Mouse (Mus musculus) stomach, embryonic 16.5 days (tissue): ENCODE data around the gene Tapbp. TPM values are rescaled to one million over a fixed set of nuclear protein-coding genes. Genes with fewer than 3 reads are reported as not detected.
A peak's percentile ranks its signal among the peaks of the same experiment; 100 is the strongest.

Experiments used
- ATAC-seq: fragments of 200-750 bp; cut with Nextera tagmentation; 2 replicates; pipeline ENCODE4 v1.8.0; 2017; ENCODE audit warnings: moderate number of reproducible peaks, moderate TSS enrichment; ENCODE audit not compliant: insufficient read depth, low FRiP score
- H3K27ac ChIP-seq: fragments of 300-500 bp; sonication (generic); 2 replicates; pipeline ENCODE4 v1.5.1; 2014; ENCODE audit warnings: low read length
- H3K27me3 ChIP-seq: fragments of 300-500 bp; sonication (generic); 2 replicates; pipeline ENCODE4 v1.6.1; 2014; ENCODE audit warnings: low read length, control low read depth, mixed read lengths; ENCODE audit not compliant: control insufficient read depth, insufficient read depth
- H3K36me3 ChIP-seq: fragments of 300-500 bp; sonication (generic); 2 replicates; pipeline ENCODE4 v1.6.1; 2014; ENCODE audit warnings: low read length; ENCODE audit not compliant: control insufficient read depth, insufficient read depth
- H3K4me1 ChIP-seq: fragments of 300-500 bp; sonication (generic); 2 replicates; pipeline ENCODE4 v1.6.1; 2014; ENCODE audit warnings: low read length, control low read depth, mixed read lengths; ENCODE audit not compliant: control insufficient read depth, insufficient read depth
- H3K4me2 ChIP-seq: fragments of 300-500 bp; sonication (generic); 2 replicates; pipeline ENCODE4 v1.6.1; 2014; ENCODE audit warnings: low read depth, low read length, mixed read lengths
- H3K4me3 ChIP-seq: fragments of 300-500 bp; sonication (generic); replicated peaks from 2 replicates; pipeline ENCODE4 v1.5.1; 2014; ENCODE audit warnings: mild to moderate bottlenecking, low read length
- H3K9ac ChIP-seq: fragments of 300-500 bp; sonication (generic); 2 replicates; pipeline ENCODE4 v1.6.1; 2014; ENCODE audit warnings: low read length
- H3K9me3 ChIP-seq: fragments of 300-500 bp; sonication (generic); replicated peaks from 2 replicates; pipeline ENCODE4 v1.6.1; 2016; ENCODE audit warnings: low read length, control low read depth; ENCODE audit not compliant: control insufficient read depth
- WGBS: fragments of 180-500 bp; shearing (Covaris S2); extraction: QIAGEN DNeasy Blood & Tissue Kit; methylation state at CpG from one replicate; pipeline ENCODE4 v1.1.7; 2014; 5-methylcytosine and 5-hydroxymethylcytosine counted together
- polyA plus RNA-seq: library from polyadenylated mRNA; unstranded; fragments of >200 nt; fragmentation: Nextera tagmentation; extraction: Ambion mirVana; gene quantifications from 2 replicates; pipeline ENCODE4 v1.2.1, GENCODE M21; 2015

Tapbp gene
- polyA plus RNA-seq, 1 experiment from 2014 or later = 58.4 TPM

DNA sequence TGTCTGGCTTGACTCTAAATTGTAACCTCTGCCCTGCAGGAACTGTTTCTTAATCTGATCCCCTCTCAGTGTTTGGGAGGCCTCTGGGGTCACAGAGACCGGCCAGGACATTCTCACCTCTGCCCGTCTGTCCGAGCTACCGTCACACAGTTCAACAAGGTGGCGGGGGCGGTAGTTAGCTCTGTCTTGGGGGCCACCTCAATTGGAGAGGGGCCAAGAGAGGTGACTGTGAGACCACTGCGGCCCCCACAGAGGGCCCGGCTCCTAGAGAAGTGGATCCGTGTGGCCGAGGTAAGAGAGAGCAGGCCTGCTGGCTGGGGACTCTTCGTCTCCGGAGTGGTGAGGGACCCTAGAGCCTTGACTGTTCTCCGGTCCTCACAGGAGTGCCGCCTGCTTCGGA is 17.3 kb downstream of the Tapbp start:
- ATAC-seq = no peak
- H3K4me1 ChIP-seq = peaks cover 17% of the 10 kb centered on the region

DNA sequence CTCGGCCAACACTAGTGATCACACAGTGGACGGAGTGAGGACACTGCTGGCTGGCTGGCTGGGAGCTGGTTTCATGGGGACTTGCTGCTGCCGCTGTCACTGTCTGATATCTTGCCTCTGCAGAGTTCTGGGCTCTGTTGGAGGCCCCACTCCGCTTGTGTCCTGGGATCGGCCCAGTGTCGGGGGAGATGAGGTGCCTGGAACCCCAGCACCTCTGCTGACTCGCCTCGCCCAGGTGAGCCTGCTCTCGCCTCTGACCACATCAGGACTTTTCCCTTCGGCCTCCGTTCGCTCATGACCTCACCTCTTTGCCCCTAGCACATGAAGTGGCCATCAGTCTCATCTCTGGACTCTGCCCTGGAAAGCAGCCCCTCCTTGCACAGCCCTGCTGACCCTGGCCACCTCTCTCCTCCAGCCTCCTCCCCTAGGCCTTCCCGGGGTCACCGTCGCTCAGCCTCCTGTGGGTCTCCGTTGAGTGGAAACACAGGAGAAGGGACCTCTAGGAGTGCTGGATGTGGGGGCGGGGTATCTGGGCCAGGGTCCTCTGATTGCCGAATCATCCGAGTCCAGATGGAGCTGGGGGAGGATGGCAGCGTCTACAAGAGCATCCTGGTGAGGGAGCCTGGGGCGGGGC is 19.8 kb downstream of the Tapbp start:
- Histone ChIP-seq H3K9me3 (no peaks in the 10 kb centered on the region), H3K36me3 (0 out of 2 replicates have a peak, but pooled peaks cover 8% of the 10 kb centered on the region), H3K4me1 (peaks cover 19% of the 10 kb centered on the region), H3K4me2 (no peak overlapping the region), H3K27ac (no peak overlapping the region), H3K27me3 (no peaks in the 10 kb centered on the region), H3K9ac (no peak overlapping the region), H3K4me3 (no peak overlapping the region)
- ATAC-seq = no peak
- WGBS = 82% methylated on average over 21 of the region's 21 CpGs

More for the DNA sequence above, 17.3 kb downstream of the Tapbp start:
- no peak overlapping the region for H3K27ac ChIP-seq
- H3K4me3 ChIP-seq = no peak overlapping the region
- 0 out of 2 replicates have a peak, but pooled peaks cover 8% of the 10 kb centered on the region for H3K36me3 ChIP-seq
- no peak overlapping the region for H3K9ac ChIP-seq
- H3K9me3 ChIP-seq = no peaks in the 10 kb centered on the region
- WGBS = 91% methylated on average over 15 of the region's 15 CpGs
- no peaks in the 10 kb centered on the region for H3K27me3 ChIP-seq
- no peak overlapping the region for H3K4me2 ChIP-seq

DNA sequence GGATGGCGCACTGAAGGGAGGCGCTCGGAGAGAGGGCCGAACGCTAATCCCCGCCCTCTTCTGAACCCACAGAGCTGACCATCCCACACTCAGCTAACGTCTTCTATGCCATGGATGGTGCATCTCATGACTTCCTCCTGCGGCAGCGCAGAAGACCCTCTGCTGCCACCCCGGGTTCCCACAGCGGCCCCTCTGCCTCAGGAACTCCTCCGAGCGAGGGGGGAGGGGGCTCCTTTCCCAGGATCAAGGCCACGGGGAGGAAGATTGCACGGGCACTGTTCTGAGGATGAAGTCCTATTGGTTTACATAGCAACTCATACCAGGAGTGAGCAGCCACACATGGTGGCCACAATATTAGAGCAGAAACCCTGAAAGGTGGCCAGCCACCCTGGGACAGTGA is 21.3 kb downstream of the Tapbp start:
- H3K27me3 ChIP-seq = no peaks in the 10 kb centered on the region
- ATAC-seq = no peak
- 0 out of 2 replicates have a peak, but pooled peaks cover 8% of the 10 kb centered on the region for H3K36me3 ChIP-seq
- 81% methylated on average over 15 of the region's 15 CpGs for WGBS
- H3K9me3 ChIP-seq = no peaks in the 10 kb centered on the region
- peaks cover 16% of the 10 kb centered on the region for H3K4me1 ChIP-seq
- no peak overlapping the region for H3K27ac ChIP-seq
- no peak overlapping the region for H3K4me2 ChIP-seq
- H3K4me3 ChIP-seq = no peak overlapping the region
- no peak overlapping the region for H3K9ac ChIP-seq

DNA sequence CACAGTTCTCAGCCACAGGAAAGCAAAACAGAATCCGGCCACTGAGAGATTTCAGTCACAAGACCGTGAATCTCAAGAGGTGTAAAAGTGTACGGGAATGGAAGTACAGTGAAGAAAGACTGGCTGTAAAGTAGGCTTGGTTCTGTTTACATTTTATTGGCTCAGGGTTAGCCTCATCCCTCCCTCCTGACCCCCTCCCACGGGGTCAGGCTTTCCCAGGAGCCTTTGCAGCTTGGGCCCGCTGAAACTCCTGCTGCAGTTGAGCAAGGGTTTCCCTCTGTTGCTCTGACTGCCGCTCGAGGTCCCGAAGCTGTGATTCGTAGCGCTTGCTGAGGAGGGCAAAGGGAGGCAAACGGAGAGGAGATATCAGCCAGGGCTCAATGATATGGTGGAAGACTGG is 23.1 kb downstream of the Tapbp start:
- H3K4me2 ChIP-seq = no peak overlapping the region
- H3K9me3 ChIP-seq = no peaks in the 10 kb centered on the region
- H3K9ac ChIP-seq = no peak overlapping the region
- H3K4me1 ChIP-seq = peaks cover 16% of the 10 kb centered on the region
- no peak overlapping the region for H3K27ac ChIP-seq
- WGBS = 76% methylated on average over 11 of the region's 11 CpGs
- H3K36me3 ChIP-seq = peaks cover 12% of the 10 kb centered on the region; the same call in 1 of the 2 replicates
- ATAC-seq = no peak
- no peaks in the 10 kb centered on the region for H3K27me3 ChIP-seq
- H3K4me3 ChIP-seq = no peak overlapping the region

DNA sequence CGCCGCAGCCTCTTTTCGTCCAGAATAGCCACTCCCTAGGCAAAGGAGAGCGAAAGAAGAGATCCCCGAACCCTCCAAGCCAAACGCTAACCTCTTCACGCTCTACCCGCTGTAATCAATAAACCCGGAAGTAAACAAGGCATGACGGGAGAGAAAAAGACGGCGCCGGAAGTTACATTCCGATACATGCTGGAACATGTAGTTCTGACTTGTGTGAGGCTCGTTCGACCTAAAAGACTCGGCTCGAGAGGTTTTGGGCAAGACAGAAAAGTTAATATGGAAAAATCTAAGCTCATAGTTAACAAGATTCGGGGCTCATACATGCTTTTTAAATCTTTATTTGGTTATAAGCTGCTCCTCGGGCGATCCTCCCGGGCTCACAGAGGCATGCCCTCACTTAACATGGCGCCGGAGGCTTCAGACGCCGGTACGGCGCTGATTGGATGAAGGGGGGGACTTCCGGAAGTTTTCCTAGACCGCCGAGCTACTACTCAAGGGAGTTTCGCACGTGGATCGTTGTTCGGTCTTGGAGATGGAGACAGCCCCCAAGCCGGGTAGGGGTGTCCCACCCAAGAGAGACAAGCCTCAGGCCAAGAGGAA is 24.6 kb downstream of the Tapbp start, which contains the start of the genes Pfdn6 and Wdr46:
Gene Pfdn6, minus strand, starts transcription at position 138 of the 600 bp plus-strand sequence.
Gene Wdr46, plus strand, starts transcription at position 455 of the 600 bp plus-strand sequence.
- Histone ChIP-seq H3K4me1 (peaks cover 16% of the 10 kb centered on the region), H3K27me3 (no peaks in the 10 kb centered on the region), H3K27ac (peak within 1 kb of the TSS; percentile 50; the same call in 1 of the 2 replicates), H3K4me2 (peak within 1 kb of the TSS; percentile 95), H3K4me3 (peak within 1 kb of the TSS; percentile 94), H3K9me3 (no peaks in the 10 kb centered on the region), H3K36me3 (peaks cover 12% of the 10 kb centered on the region; the same call in 1 of the 2 replicates), H3K9ac (peak within 1 kb of the TSS; percentile 92)
- ATAC-seq = peak; percentile 88
- under 1% methylated on average over 36 of the region's 36 CpGs for WGBS

DNA sequence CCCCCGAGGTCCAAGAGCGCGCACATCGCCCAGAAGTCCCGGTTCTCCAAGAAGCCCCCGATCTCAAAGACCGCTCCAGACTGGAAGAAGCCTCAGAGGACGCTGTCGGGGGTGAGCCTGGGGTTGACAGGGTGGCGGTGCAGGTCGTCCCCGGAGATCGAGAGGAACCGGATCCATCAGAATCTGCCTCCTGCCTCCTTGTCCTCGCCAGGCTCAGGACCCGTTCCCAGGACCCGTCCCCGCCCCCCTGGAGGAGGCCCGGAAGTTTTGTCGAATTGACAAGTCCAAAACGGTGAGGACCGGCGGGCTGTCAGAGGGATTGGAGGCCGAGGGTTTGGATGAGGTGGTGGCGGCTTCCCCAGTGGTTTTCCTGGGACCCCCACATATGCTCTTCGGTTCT is 25.3 kb downstream of the Tapbp start:
- Histone ChIP-seq H3K36me3 (peaks cover 5% of the 10 kb centered on the region; the same call in 1 of the 2 replicates), H3K9ac (peak overlapping the region; percentile 92), H3K27ac (no peak overlapping the region), H3K4me3 (peak overlapping the region; percentile 94), H3K4me1 (peaks cover 16% of the 10 kb centered on the region), H3K4me2 (peak overlapping the region; percentile 95), H3K27me3 (no peaks in the 10 kb centered on the region), H3K9me3 (no peaks in the 10 kb centered on the region)
- WGBS = 1% methylated on average over 26 of the region's 26 CpGs
- no peak for ATAC-seq

DNA sequence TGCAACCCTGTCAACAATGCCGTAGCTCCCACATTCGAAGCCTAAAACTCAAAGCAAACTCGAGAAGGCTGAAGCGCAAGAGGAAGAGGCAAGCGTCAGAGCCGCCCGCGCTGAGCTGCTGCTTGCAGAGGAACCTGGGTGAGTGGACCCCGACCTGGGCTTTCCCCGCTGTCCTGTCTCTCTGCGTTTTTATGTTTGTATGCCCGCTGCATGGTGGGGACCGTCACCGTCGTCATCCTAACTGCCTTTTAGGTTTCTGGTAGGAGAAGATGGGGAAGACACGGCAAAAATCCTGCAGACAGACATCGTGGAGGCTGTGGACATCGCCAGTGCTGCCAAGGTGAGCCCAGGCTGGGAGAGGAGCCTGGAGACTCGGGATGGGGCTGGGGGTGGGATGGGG is 25.7 kb downstream of the Tapbp start:
- 51% methylated on average over 19 of the region's 19 CpGs for WGBS
- peaks cover 4% of the 10 kb centered on the region; the same call in 1 of the 2 replicates for H3K36me3 ChIP-seq
- no peak overlapping the region for H3K27ac ChIP-seq
- H3K4me3 ChIP-seq = peak overlapping the region; percentile 94
- H3K9me3 ChIP-seq = no peaks in the 10 kb centered on the region
- H3K9ac ChIP-seq = peak overlapping the region; percentile 92
- H3K27me3 ChIP-seq = no peaks in the 10 kb centered on the region
- peaks cover 16% of the 10 kb centered on the region for H3K4me1 ChIP-seq
- no peak for ATAC-seq
- H3K4me2 ChIP-seq = peak overlapping the region; percentile 95

DNA sequence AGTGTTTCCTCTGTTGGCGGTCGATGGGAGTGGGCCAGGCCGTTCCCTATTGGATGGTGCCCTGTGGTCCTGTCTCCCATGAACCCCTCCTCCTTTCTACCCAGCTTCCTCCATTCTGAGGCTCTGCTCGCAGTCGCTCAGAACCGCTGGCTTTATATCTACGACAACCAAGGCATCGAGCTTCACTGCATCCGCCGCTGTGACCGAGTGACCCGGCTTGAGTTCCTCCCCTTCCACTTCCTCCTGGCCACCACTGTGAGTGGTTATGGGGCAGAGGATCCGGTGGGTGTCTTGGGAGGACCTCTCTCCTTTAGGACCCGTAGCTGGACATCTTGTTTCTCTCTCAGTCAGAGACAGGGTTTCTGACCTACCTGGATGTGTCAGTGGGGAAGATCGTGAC is 27.8 kb downstream of the Tapbp start:
- no peak overlapping the region for H3K27ac ChIP-seq
- WGBS = 93% methylated on average over 15 of the region's 15 CpGs
- no peak overlapping the region for H3K4me2 ChIP-seq
- no peaks in the 10 kb centered on the region for H3K27me3 ChIP-seq
- H3K4me1 ChIP-seq = peaks cover 16% of the 10 kb centered on the region
- peaks cover 4% of the 10 kb centered on the region; the same call in 1 of the 2 replicates for H3K36me3 ChIP-seq
- no peak for ATAC-seq
- H3K9me3 ChIP-seq = no peaks in the 10 kb centered on the region
- H3K9ac ChIP-seq = no peak overlapping the region
- H3K4me3 ChIP-seq = no peak overlapping the region

DNA sequence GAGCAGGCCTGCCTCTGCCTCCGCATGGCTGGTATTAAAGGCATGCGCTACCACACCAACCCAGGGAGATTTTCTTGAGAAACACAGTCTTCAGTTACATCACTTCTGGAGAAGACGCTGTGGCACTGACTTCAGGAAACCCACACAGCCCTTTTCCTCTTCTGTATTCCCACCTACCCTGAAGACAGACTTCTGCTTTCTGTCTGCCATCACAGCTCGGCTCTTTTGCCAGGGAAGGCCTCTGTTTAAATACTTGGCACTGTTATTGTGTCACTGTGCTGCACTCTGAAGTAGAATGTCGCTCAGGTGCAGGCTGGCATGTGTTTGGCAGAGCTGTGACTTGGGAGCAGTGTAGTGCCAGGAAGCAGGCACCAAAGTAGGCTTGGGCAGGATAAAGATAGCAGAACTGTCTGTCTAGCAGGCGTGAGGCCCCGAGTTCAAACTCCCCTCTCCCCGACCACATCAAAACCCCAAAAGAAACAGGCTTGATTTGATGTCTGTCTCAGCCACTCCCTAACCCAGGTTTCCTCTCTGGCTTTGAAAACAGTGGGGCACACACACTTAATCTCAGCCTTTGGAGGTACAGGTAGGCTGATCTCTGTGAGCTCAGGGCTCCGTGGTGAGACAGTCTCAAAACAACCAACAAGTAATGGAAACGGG is 31.9 kb downstream of the Tapbp start:
- Histone ChIP-seq H3K27me3 (no peaks in the 10 kb centered on the region), H3K9ac (no peak overlapping the region), H3K9me3 (no peaks in the 10 kb centered on the region), H3K27ac (no peak overlapping the region), H3K4me1 (peaks cover 21% of the 10 kb centered on the region), H3K36me3 (peaks cover 4% of the 10 kb centered on the region), H3K4me2 (no peak overlapping the region), H3K4me3 (no peak overlapping the region)
- ATAC-seq = no peak
- whole genome bisulfite sequencing = 84% methylated on average over 10 of the region's 10 CpGs
